Mouse (Mus musculus): ENCODE results near the gene Icam5. TPM values are rescaled to one million over a fixed set of nuclear protein-coding genes. Genes with fewer than 3 reads are reported as not detected.
"Not testable (repeated sequence)": the region's sequence is repeated elsewhere in the genome, so short reads cannot be mapped to it uniquely, and the experiment has no call there.

Icam5 gene
- polyA plus RNA-seq, 1 experiment from 2014 or later: 0.33 TPM

DNA sequence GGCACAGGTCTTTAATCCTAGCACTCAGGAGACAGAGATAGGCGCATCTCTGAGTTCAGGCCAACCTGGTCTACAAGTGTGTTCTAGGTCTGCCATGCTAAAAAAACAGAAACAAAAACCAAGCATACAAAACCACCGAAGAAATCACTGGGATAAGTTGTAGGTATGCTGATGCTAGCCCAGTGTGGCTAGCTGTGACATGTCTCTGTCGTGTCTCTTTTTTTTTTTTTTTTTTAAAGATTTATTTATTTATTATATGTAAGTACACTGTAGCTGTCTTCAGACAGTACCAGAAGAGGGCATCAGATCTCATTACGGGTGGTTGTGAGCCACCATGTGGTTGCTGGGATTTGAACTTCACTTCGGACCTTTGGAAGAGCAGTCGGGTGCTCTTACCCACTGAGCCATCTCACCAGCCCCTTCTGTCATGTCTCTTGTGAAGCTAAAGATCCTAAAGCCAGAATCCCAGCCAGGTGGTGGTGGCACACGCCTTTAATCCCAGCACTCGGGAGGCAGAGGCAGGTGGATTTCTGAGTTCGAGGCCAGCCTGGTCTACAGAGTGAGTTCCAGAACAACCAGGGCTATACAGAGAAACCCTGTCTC, 20.8 kb upstream of the Icam5 start:
- not testable (repeated sequence) for H3K4me3 ChIP-seq (ENCODE audit: low read length); ATAC-seq (ENCODE audit: low read depth); H3K9me3 ChIP-seq (ENCODE audit: control insufficient read depth, low read length); H3K9ac ChIP-seq (ENCODE audit: low read length); H3K4me2 ChIP-seq (ENCODE audit: low read depth, low read length); H3K27me3 ChIP-seq (ENCODE audit: control insufficient read depth, insufficient read depth, low read depth, low read length)
- Histone ChIP-seq H3K4me1 (replicated peaks; ENCODE audit: control insufficient read depth, insufficient read depth, low read length) (peaks cover 19% of the 10 kb centered on the region), H3K36me3 (ENCODE audit: control insufficient read depth, insufficient read depth, low read length) (peaks cover 22% of the 10 kb centered on the region), H3K27ac (ENCODE audit: low read length) (peak overlapping the region; percentile 78; the same call in 1 of the 2 replicates)
- WGBS: 61% methylated on average over 9 of the region's 9 CpGs

- no peak overlapping the region; the same call in 1 of the 2 replicates for H3K4me2 ChIP-seq (ENCODE audit: low read depth, low read length)
- peaks cover 15% of the 10 kb centered on the region for H3K36me3 ChIP-seq (ENCODE audit: control insufficient read depth, insufficient read depth, low read length)
- no peak overlapping the region for H3K9ac ChIP-seq (ENCODE audit: low read length)
- H3K27me3 ChIP-seq (ENCODE audit: control insufficient read depth, insufficient read depth, low read depth, low read length): peaks cover 5% of the 10 kb centered on the region
- no peaks in the 10 kb centered on the region for H3K9me3 ChIP-seq (ENCODE audit: control insufficient read depth, low read length)
- no peak overlapping the region for H3K4me3 ChIP-seq (ENCODE audit: low read length)
- WGBS: 23% methylated on average over 5 of the region's 5 CpGs
- peak; percentile 67 for ATAC-seq (ENCODE audit: low read depth)
- peak overlapping the region; percentile 78 for H3K27ac ChIP-seq (ENCODE audit: low read length)
- peaks cover 19% of the 10 kb centered on the region for H3K4me1 ChIP-seq (replicated peaks; ENCODE audit: control insufficient read depth, insufficient read depth, low read length)
These were observed 20.0 kb upstream of the Icam5 start for GRCm38 (mm10) chr9:21011846-21012312.

GRCm38 (mm10) chr9:21012368-21012767, 19.5 kb upstream of the Icam5 start:
- H3K9me3 ChIP-seq (ENCODE audit: control insufficient read depth, low read length): no peaks in the 10 kb centered on the region
- ATAC-seq (ENCODE audit: low read depth): no peak
- H3K4me2 ChIP-seq (ENCODE audit: low read depth, low read length): no peak overlapping the region; the same call in 1 of the 2 replicates
- H3K36me3 ChIP-seq (ENCODE audit: control insufficient read depth, insufficient read depth, low read length): peaks cover 12% of the 10 kb centered on the region
- peaks cover 5% of the 10 kb centered on the region for H3K27me3 ChIP-seq (ENCODE audit: control insufficient read depth, insufficient read depth, low read depth, low read length)
- H3K4me1 ChIP-seq (replicated peaks; ENCODE audit: control insufficient read depth, insufficient read depth, low read length): peaks cover 21% of the 10 kb centered on the region
- 23% methylated on average over 1 of the region's 1 CpGs for WGBS
- H3K9ac ChIP-seq (ENCODE audit: low read length): no peak overlapping the region
- H3K4me3 ChIP-seq (ENCODE audit: low read length): no peak overlapping the region
- H3K27ac ChIP-seq (ENCODE audit: low read length): peak overlapping the region; percentile 78

GRCm38 (mm10) chr9:21014691-21015570, 16.9 kb upstream of the Icam5 start:
- H3K4me3 ChIP-seq (ENCODE audit: low read length): peak overlapping the region; percentile 62
- peak; percentile 40 for ATAC-seq (ENCODE audit: low read depth)
- peaks cover 5% of the 10 kb centered on the region for H3K27me3 ChIP-seq (ENCODE audit: control insufficient read depth, insufficient read depth, low read depth, low read length)
- H3K36me3 ChIP-seq (ENCODE audit: control insufficient read depth, insufficient read depth, low read length): no peaks in the 10 kb centered on the region
- H3K9ac ChIP-seq (ENCODE audit: low read length): peak overlapping the region; percentile 74
- 3% methylated on average over 28 of the region's 29 CpGs for WGBS
- H3K27ac ChIP-seq (ENCODE audit: low read length): peak overlapping the region; percentile 52
- peaks cover 24% of the 10 kb centered on the region for H3K4me1 ChIP-seq (replicated peaks; ENCODE audit: control insufficient read depth, insufficient read depth, low read length)
- no peaks in the 10 kb centered on the region for H3K9me3 ChIP-seq (ENCODE audit: control insufficient read depth, low read length)
- peak overlapping the region; percentile 78 for H3K4me2 ChIP-seq (ENCODE audit: low read depth, low read length)

DNA sequence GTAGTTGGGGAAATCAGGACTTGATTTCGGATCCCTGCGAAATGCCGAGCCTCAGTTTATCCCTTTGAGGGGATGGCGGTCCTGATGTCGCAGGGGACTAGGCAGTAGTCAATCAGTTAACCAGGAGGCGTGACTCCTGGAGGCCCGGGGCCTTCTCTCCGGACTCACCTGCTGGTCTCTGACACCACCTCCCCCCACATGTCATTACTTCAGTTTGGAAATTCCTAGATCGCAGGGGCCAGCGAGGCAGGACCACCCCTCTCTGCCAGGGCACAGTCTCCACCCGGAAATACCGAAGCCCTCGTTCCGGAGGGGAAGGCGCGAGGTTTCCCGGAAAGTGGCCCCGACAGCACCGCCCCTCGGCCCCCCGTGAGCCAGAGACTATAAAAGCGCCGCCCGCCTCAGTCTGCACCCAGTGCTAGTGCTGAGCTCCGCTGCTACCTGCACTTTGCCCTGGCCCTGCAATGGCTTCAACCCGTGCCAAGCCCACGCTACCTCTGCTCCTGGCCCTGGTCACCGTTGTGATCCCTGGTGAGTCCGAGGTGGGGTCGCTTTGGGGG, 16.2 kb upstream of the Icam5 start, which contains the start of gene Icam1:
Gene Icam1 (plus strand): TSS at position 415 of the 560 bp plus-strand sequence.
- H3K4me1 ChIP-seq (replicated peaks; ENCODE audit: control insufficient read depth, insufficient read depth, low read length): peaks cover 22% of the 10 kb centered on the region
- ATAC-seq (ENCODE audit: low read depth): peak; percentile 62
- whole genome bisulfite sequencing: 1% methylated on average over 30 of the region's 30 CpGs
- H3K4me3 ChIP-seq (ENCODE audit: low read length): peak within 1 kb of the TSS; percentile 62
- peak within 1 kb of the TSS; percentile 71 for H3K27ac ChIP-seq (ENCODE audit: low read length)
- H3K9ac ChIP-seq (ENCODE audit: low read length): peak within 1 kb of the TSS; percentile 74
- no peaks in the 10 kb centered on the region for H3K9me3 ChIP-seq (ENCODE audit: control insufficient read depth, low read length)
- peaks cover 5% of the 10 kb centered on the region for H3K27me3 ChIP-seq (ENCODE audit: control insufficient read depth, insufficient read depth, low read depth, low read length)
- no peaks in the 10 kb centered on the region for H3K36me3 ChIP-seq (ENCODE audit: control insufficient read depth, insufficient read depth, low read length)
- H3K4me2 ChIP-seq (ENCODE audit: low read depth, low read length): peak within 1 kb of the TSS; percentile 78

GRCm38 (mm10) chr9:21016331-21017176, 15.3 kb upstream of the Icam5 start:
- ATAC-seq (ENCODE audit: low read depth): no peak
- WGBS: 4% methylated on average over 17 of the region's 17 CpGs
- H3K9ac ChIP-seq (ENCODE audit: low read length): peak overlapping the region; percentile 74
- peaks cover 5% of the 10 kb centered on the region for H3K27me3 ChIP-seq (ENCODE audit: control insufficient read depth, insufficient read depth, low read depth, low read length)
- no peaks in the 10 kb centered on the region for H3K36me3 ChIP-seq (ENCODE audit: control insufficient read depth, insufficient read depth, low read length)
- no peaks in the 10 kb centered on the region for H3K9me3 ChIP-seq (ENCODE audit: control insufficient read depth, low read length)
- H3K4me3 ChIP-seq (ENCODE audit: low read length): peak overlapping the region; percentile 62
- H3K4me2 ChIP-seq (ENCODE audit: low read depth, low read length): peak overlapping the region; percentile 78
- H3K4me1 ChIP-seq (replicated peaks; ENCODE audit: control insufficient read depth, insufficient read depth, low read length): peaks cover 22% of the 10 kb centered on the region
- no peak overlapping the region for H3K27ac ChIP-seq (ENCODE audit: low read length)

DNA sequence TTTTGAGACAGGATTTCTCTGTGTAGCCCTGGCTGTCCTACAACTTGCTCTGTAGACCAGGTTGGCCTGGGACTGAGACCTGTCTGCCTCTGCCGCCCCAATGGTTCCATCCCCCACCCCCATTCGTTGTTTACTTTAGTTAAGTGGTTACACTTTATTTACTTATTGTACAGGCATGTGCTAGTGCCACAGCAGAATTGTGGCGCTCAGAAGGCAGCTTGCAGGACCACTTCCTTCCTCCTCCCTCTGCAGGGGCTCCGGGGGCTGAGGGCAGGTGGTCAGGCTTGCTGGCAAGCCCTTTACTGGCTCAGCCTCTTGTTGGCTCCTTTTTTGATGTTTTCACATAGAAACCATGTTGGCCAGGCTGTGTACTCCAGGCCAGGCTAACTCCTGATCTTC, 14.7 kb upstream of the Icam5 start:
- Histone ChIP-seq H3K9me3 (ENCODE audit: control insufficient read depth, low read length) (no peaks in the 10 kb centered on the region), H3K27me3 (ENCODE audit: control insufficient read depth, insufficient read depth, low read depth, low read length) (peaks cover 5% of the 10 kb centered on the region), H3K4me2 (ENCODE audit: low read depth, low read length) (peak overlapping the region; percentile 78), H3K4me3 (ENCODE audit: low read length) (peak overlapping the region; percentile 62), H3K9ac (ENCODE audit: low read length) (peak overlapping the region; percentile 21), H3K4me1 (replicated peaks; ENCODE audit: control insufficient read depth, insufficient read depth, low read length) (peaks cover 21% of the 10 kb centered on the region), H3K36me3 (ENCODE audit: control insufficient read depth, insufficient read depth, low read length) (no peaks in the 10 kb centered on the region), H3K27ac (ENCODE audit: low read length) (no peak overlapping the region)
- WGBS: 16% methylated on average over 4 of the region's 4 CpGs
- ATAC-seq (ENCODE audit: low read depth): no peak

DNA sequence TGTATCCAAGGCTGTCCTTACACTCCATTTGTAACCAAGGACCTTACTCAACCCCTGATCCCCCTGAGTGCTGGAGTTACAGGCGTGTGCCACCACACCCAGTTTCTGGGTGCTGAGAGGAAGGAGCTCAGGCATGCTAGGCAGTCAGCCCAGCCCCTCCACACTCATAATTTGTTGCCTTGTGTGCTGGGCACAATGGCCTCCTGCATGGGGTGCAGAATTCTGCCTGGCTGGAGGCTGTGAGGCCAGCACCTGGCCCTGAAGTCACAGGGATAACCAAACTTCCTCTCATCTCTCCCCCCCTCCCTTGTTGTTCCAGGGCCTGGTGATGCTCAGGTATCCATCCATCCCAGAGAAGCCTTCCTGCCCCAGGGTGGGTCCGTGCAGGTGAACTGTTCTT, 13.3 kb upstream of the Icam5 start:
- Histone ChIP-seq H3K4me1 (replicated peaks; ENCODE audit: control insufficient read depth, insufficient read depth, low read length) (peaks cover 19% of the 10 kb centered on the region), H3K4me2 (ENCODE audit: low read depth, low read length) (no peak overlapping the region), H3K9ac (ENCODE audit: low read length) (no peak overlapping the region), H3K9me3 (ENCODE audit: control insufficient read depth, low read length) (no peaks in the 10 kb centered on the region), H3K27ac (ENCODE audit: low read length) (no peak overlapping the region), H3K36me3 (ENCODE audit: control insufficient read depth, insufficient read depth, low read length) (0 out of 2 replicates have a peak, but pooled peaks cover 2% of the 10 kb centered on the region), H3K4me3 (ENCODE audit: low read length) (no peak overlapping the region), H3K27me3 (ENCODE audit: control insufficient read depth, insufficient read depth, low read depth, low read length) (peaks cover 5% of the 10 kb centered on the region)
- no peak for ATAC-seq (ENCODE audit: low read depth)
- WGBS: 71% methylated on average over 2 of the region's 2 CpGs
